Mouse (Mus musculus) CH12.LX (cell line): ENCODE measurements around the gene Ccnl2. TPM values are rescaled to one million over a fixed set of nuclear protein-coding genes. Genes with fewer than 3 reads are reported as not detected.

Experiments used
- DNase-seq: peaks from one replicate; pipeline ENCODE4 v3.0.0-alpha.2; 2013; ENCODE audit errors: extremely low read depth
- H3K27ac ChIP-seq: 2 replicates; pipeline ENCODE4 v1.5.1; 2012; ENCODE audit warnings: low read depth, mild to moderate bottlenecking, control low read depth, moderate library complexity; ENCODE audit not compliant: insufficient read depth
- H3K27me3 ChIP-seq: replicated peaks from 2 replicates; pipeline ENCODE3; 2012; ENCODE audit warnings: inconsistent platforms
- H3K36me3 ChIP-seq, 2 experiments: replicated peaks in 1 of 2; 2 replicates each; pipeline versions ENCODE3 to v1.6.1; 2012; ENCODE audit warnings: inconsistent platforms in 1 of 2, low read length in 1 of 2, mild to moderate bottlenecking in 1 of 2, mixed read lengths in 1 of 2, moderate library complexity in 1 of 2; ENCODE audit not compliant: control insufficient read depth in 1 of 2, insufficient read depth in 1 of 2
- H3K4me1 ChIP-seq, 2 experiments: 2 replicates each; pipeline ENCODE4 v1.6.1; 2012; ENCODE audit warnings: inconsistent platforms in 1 of 2, moderate library complexity in 1 of 2; ENCODE audit not compliant: insufficient read depth in 2 of 2, control insufficient read depth in 1 of 2
- H3K4me2 ChIP-seq: 2 replicates; pipeline ENCODE4 v1.6.1; 2012; ENCODE audit warnings: low read depth, mild to moderate bottlenecking, control low read depth; ENCODE audit not compliant: poor library complexity, insufficient read depth, severe bottlenecking
- H3K4me3 ChIP-seq, 3 experiments: fragments of 150-350 bp in 1 of 3; sonication (generic) in 1 of 3; replicated peaks in 1 of 3; 2 replicates each; pipeline versions ENCODE3 to v1.5.1; 2011 to 2012; ENCODE audit warnings: low read depth in 2 of 3, low read length in 2 of 3, mild to moderate bottlenecking in 2 of 3, moderate library complexity in 2 of 3, control low read depth in 1 of 3, improper control_type of control experiment in 1 of 3, inconsistent platforms in 1 of 3, mixed read lengths in 1 of 3; ENCODE audit not compliant: poor library complexity in 1 of 3
- H3K79me2 ChIP-seq: replicated peaks from 2 replicates; pipeline ENCODE4 v1.6.1; 2012; ENCODE audit warnings: mild to moderate bottlenecking, moderate library complexity; ENCODE audit not compliant: control insufficient read depth, poor library complexity, insufficient read depth, severe bottlenecking; ENCODE audit errors: extremely low read depth
- H3K9ac ChIP-seq: 2 replicates; pipeline ENCODE4 v1.6.1; 2012; ENCODE audit warnings: low read depth, mild to moderate bottlenecking, control low read depth, moderate library complexity; ENCODE audit not compliant: insufficient read depth
- H3K9me3 ChIP-seq: replicated peaks from 2 replicates; pipeline ENCODE3; 2012; ENCODE audit warnings: low read length, inconsistent platforms, mixed read lengths
- BHLHE40 ChIP-seq: IDR thresholded peaks from 2 replicates; pipeline ENCODE4 v1.6.1; 2011; ENCODE audit warnings: mild to moderate bottlenecking, low read depth, low read length, improper control_type of control experiment
- CHD1 ChIP-seq: IDR thresholded peaks from 2 replicates; pipeline ENCODE4 v1.6.1; 2012; ENCODE audit warnings: low read depth, low read length, improper control_type of control experiment, inconsistent platforms
- CHD2 ChIP-seq: IDR thresholded peaks from 2 replicates; pipeline ENCODE4 v1.6.1; 2011; ENCODE audit warnings: low read length, improper control_type of control experiment
- E2F4 ChIP-seq: IDR thresholded peaks from 2 replicates; pipeline ENCODE4 v1.6.1; 2011; ENCODE audit warnings: low read depth, low read length, improper control_type of control experiment; ENCODE audit not compliant: insufficient replicate concordance
- ETS1 ChIP-seq: conservative IDR thresholded peaks from 2 replicates; pipeline ENCODE4 v1.6.1; 2012; ENCODE audit warnings: low read depth, mild to moderate bottlenecking, inconsistent platforms, low read length, improper control_type of control experiment, moderate library complexity
- IRF4 ChIP-seq: IDR thresholded peaks from 2 replicates; pipeline ENCODE4 v1.6.1; 2014; ENCODE audit warnings: low read depth, mild to moderate bottlenecking, inconsistent platforms, low read length, improper control_type of control experiment
- JUN ChIP-seq: IDR thresholded peaks from 2 replicates; pipeline ENCODE4 v1.6.1; 2011; ENCODE audit warnings: low read depth, mild to moderate bottlenecking, low read length, improper control_type of control experiment, moderate library complexity; ENCODE audit not compliant: insufficient read depth
- MAFK ChIP-seq: IDR thresholded peaks from 2 replicates; pipeline ENCODE4 v1.6.1; 2011; ENCODE audit warnings: low read length, improper control_type of control experiment; ENCODE audit not compliant: insufficient replicate concordance
- MAZ ChIP-seq: IDR thresholded peaks from 2 replicates; pipeline ENCODE4 v1.6.1; 2012; ENCODE audit warnings: low read depth, mild to moderate bottlenecking, inconsistent platforms, low read length, improper control_type of control experiment, moderate library complexity
- MXI1 ChIP-seq: IDR thresholded peaks from 2 replicates; pipeline ENCODE4 v1.6.1; 2011; ENCODE audit warnings: mild to moderate bottlenecking, low read depth, low read length, improper control_type of control experiment
- NRF1 ChIP-seq: IDR thresholded peaks from 2 replicates; pipeline ENCODE4 v1.6.1; 2014; ENCODE audit warnings: low read depth, mild to moderate bottlenecking, inconsistent platforms, low read length, improper control_type of control experiment, moderate library complexity
- PAX5 ChIP-seq: IDR thresholded peaks from 2 replicates; pipeline ENCODE4 v1.6.1; 2012; ENCODE audit warnings: low read length, inconsistent platforms, mixed read lengths
- POLR2AphosphoS2 ChIP-seq: IDR thresholded peaks from 2 replicates; pipeline ENCODE4 v1.6.1; 2011; ENCODE audit warnings: low read depth, low read length, improper control_type of control experiment
- RCOR1 ChIP-seq: conservative IDR thresholded peaks from 2 replicates; pipeline ENCODE4 v1.6.1; 2012; ENCODE audit warnings: low read depth, mild to moderate bottlenecking, inconsistent platforms, low read length, improper control_type of control experiment
- SIN3A ChIP-seq: IDR thresholded peaks from 2 replicates; pipeline ENCODE4 v1.6.1; 2012; ENCODE audit warnings: low read length, improper control_type of control experiment, inconsistent platforms
- SMC3 ChIP-seq: IDR thresholded peaks from 2 replicates; pipeline ENCODE4 v1.6.1; 2011; ENCODE audit warnings: low read depth, low read length, improper control_type of control experiment
- UBTF ChIP-seq: IDR thresholded peaks from 2 replicates; pipeline ENCODE4 v1.6.1; 2012; ENCODE audit warnings: low read depth, mild to moderate bottlenecking, inconsistent platforms, low read length, improper control_type of control experiment, moderate library complexity
- USF2 ChIP-seq: conservative IDR thresholded peaks from 2 replicates; pipeline ENCODE4 v1.6.1; 2011; ENCODE audit warnings: low read depth, low read length, improper control_type of control experiment
- ZC3H11A ChIP-seq: IDR thresholded peaks from 2 replicates; pipeline ENCODE4 v1.6.1; 2012; ENCODE audit warnings: low read depth, mild to moderate bottlenecking, inconsistent platforms, low read length, improper control_type of control experiment
- ZNF384 ChIP-seq: IDR thresholded peaks from 2 replicates; pipeline ENCODE4 v1.6.1; 2012; ENCODE audit warnings: low read depth, low read length, improper control_type of control experiment, inconsistent platforms
- dilution Hi-C: fragments of 300-500 bp; cut with MboI; formaldehyde crosslinking; loops from 2 replicates; pipeline ENCODE4 v1.14.3; 2020; ENCODE audit warnings: low sequenced_read_pairs; ENCODE audit not compliant: extremely low pct_unique_long_range_greater_than_20kb, extremely low pct_ligation_motif_present
- in situ Hi-C: fragments of 300-500 bp; cut with MboI; formaldehyde crosslinking; loops from 3 replicates; pipeline ENCODE4 v1.14.3; 2019; ENCODE audit warnings: low sequenced_read_pairs, low pct_ligation_motif_present, low pct_unique_long_range_greater_than_20kb, mixed read lengths
- polyA plus RNA-seq: library from polyadenylated mRNA; unstranded; fragments of >175 nt; gene quantifications from 2 replicates; pipeline ENCODE4 v1.2.1, GENCODE M21; 2012; ENCODE audit warnings: low read depth; ENCODE audit not compliant: insufficient read length
- total RNA-seq, 2 experiments: library from RNA; depleted of rRNA; stranded (reverse); fragments of 300-350 nt in 1 of 2; fragments of >200 nt in 1 of 2; gene quantifications; 2 replicates each; pipeline ENCODE4 v1.2.3; 2012 to 2014

Ccnl2 gene
- total and polyA plus RNA-seq, 3 experiments: 59.6 to 67.7 (median 63.7) TPM

DNA sequence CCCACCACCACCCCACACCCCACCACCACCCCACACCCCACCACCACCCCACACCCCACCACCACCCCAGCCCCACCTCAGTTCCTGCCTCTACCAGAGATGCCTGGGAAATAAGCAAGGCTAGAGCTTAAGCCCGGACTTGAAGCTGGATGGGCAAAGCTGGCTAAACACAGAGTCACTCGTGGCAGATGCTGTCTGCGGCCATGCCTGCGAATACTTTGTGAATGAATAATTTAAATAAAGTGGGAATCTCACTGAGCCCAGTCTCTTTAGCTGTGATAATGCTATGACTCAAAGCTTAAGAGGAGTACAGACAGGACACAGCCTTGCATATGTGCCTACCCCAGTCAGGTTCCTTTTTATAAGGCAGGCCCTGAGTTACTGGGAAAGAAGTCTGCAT, 32.8 kb upstream of the Ccnl2 start:
- peaks cover 12 to 35% of the 10 kb centered on the region in 2 experiments for H3K4me1 ChIP-seq

DNA sequence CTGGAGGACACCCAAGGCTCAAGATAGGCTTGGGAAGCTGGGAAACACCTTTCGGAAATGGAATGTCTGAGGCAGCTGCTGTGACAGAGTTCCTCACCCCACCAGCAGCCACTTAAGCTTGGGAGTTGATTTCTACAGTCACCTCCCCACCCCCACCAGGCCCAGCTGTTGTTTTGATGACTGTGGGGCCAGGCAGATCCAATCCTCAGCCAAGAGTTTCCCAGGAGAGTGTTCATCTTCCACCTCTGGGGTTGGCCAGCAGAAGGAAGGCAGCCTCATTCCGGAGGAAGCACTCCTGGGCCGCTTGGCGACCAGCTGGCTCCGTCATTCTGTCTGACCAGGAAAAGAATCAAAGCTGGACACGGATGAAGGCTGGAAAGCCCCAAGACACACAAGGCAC, 31.4 kb upstream of the Ccnl2 start:
- no peaks in the 10 kb centered on the region for H3K36me3 ChIP-seq
- no peaks in the 10 kb centered on the region for H3K79me2 ChIP-seq
- TF ChIP-seq E2F4: no peak
- no peak for TF ChIP-seq CHD2
- no peak for TF ChIP-seq JUN
- no peak for TF ChIP-seq RCOR1
- no peak for TF ChIP-seq BHLHE40
- TF ChIP-seq ZNF384: no peak
- no peak for TF ChIP-seq MXI1
- TF ChIP-seq, all 38 proteins: peak for 0
- Histone ChIP-seq H3K4me2 (no peak overlapping the region), H3K4me3 (no peak overlapping the region), H3K27ac (no peak overlapping the region), H3K4me1 (peaks cover 2 to 30% of the 10 kb centered on the region in 2 experiments), H3K27me3 (peaks cover 34% of the 10 kb centered on the region), H3K9me3 (no peaks in the 10 kb centered on the region), H3K9ac (no peak overlapping the region)
- dilution Hi-C loops: no loop called here
- in situ Hi-C loops: no loop called here
- DNase-seq: no peak

More for the DNA sequence above, 32.8 kb upstream of the Ccnl2 start:
- in situ Hi-C loops (no loop called here), dilution Hi-C loops (no loop called here)
- Histone ChIP-seq H3K27me3 (peaks cover 26% of the 10 kb centered on the region), H3K4me2 (no peak overlapping the region), H3K9ac (no peak overlapping the region), H3K4me3 (no peak overlapping the region), H3K27ac (no peak overlapping the region), H3K79me2 (no peaks in the 10 kb centered on the region), H3K9me3 (no peaks in the 10 kb centered on the region), H3K36me3 (no peaks in the 10 kb centered on the region)
- no peak for DNase-seq
- TF ChIP-seq BHLHE40: no peak
- TF ChIP-seq SMC3: no peak
- no peak for TF ChIP-seq IRF4
- no peak for TF ChIP-seq SIN3A
- TF ChIP-seq MXI1: no peak
- TF ChIP-seq MAFK: no peak
- TF ChIP-seq CHD1: no peak
- TF ChIP-seq ZC3H11A: no peak
- no peak for TF ChIP-seq ETS1
- no peak for TF ChIP-seq PAX5
- no peak for TF ChIP-seq POLR2AphosphoS2
- TF ChIP-seq NRF1: no peak
- TF ChIP-seq MAZ: no peak
- no peak for TF ChIP-seq E2F4
- TF ChIP-seq UBTF: no peak
- no peak for TF ChIP-seq USF2
- no peak for TF ChIP-seq ZNF384
